In genomic region chr2:157118556-157118955, GRCm38 (mm10) we compare ENCODE assay signal across 24 mouse cellular contexts. TPM values are rescaled to one million over a fixed set of nuclear protein-coding genes. Genes with fewer than 3 reads are reported as not detected.
"Had no signal": no experiment of that assay in that cellular context is flagged by ENCODE, and none has a peak within 500 bp of the region (broad histone marks: within the 10 kb centered on the region; RNA-seq: fewer than 3 reads in every experiment).

No protein-coding gene starts in this region.

- H3K27me3 ChIP-seq: liver, embryonic 13.5 days; liver, embryonic 15.5 days; lung, embryonic 15.5 days; megakaryocyte, embryonic 14.5 days; midbrain, embryonic 12.5 days; neural tube, embryonic 13.5 days; neural tube, embryonic 15.5 days had no signal

- H3K27ac ChIP-seq: liver, embryonic 13.5 days; liver, embryonic 15.5 days; lung, embryonic 15.5 days; macrophage; midbrain, embryonic 12.5 days; neural tube, embryonic 13.5 days; neural tube, embryonic 15.5 days had no signal

- H3K9ac ChIP-seq: liver, embryonic 13.5 days; liver, embryonic 15.5 days; liver, postnatal 0 days; lung, embryonic 15.5 days; midbrain, embryonic 12.5 days; neural tube, embryonic 13.5 days; neural tube, embryonic 15.5 days had no signal

- ATAC-seq: liver, postnatal 0 days; lung, postnatal 0 days; midbrain, embryonic 16.5 days had no signal

- H3K4me3 ChIP-seq: liver, embryonic 13.5 days; liver, embryonic 15.5 days; lung, embryonic 15.5 days; megakaryocyte, embryonic 14.5 days; midbrain, embryonic 12.5 days; myocyte; neural tube, embryonic 13.5 days; neural tube, embryonic 15.5 days had no signal

- H3K4me2 ChIP-seq: liver, embryonic 13.5 days; liver, embryonic 15.5 days; lung, embryonic 15.5 days; midbrain, embryonic 12.5 days; neural tube, embryonic 13.5 days; neural tube, embryonic 15.5 days had no signal

- H3K9me3 ChIP-seq: liver, embryonic 13.5 days; liver, embryonic 15.5 days; lung, embryonic 15.5 days; megakaryocyte, embryonic 14.5 days; midbrain, embryonic 12.5 days; neural tube, embryonic 13.5 days; neural tube, embryonic 15.5 days had no signal

- H3K4me1 ChIP-seq: liver, embryonic 13.5 days; liver, embryonic 15.5 days; lung, embryonic 15.5 days; midbrain, embryonic 12.5 days; neural tube, embryonic 13.5 days; neural tube, embryonic 15.5 days had no signal

- DNase-seq: liver, embryonic 13.5 days; liver, postnatal 0 days; lung, adult 2 months; lung, postnatal 14 days; lung, postnatal 36 days; midbrain, embryonic 14.5 days; retina, postnatal 1 day; right cerebral cortex, adult 18-20 months; right cerebral cortex, postnatal 25 days; right cerebral cortex, postnatal 4 days had no signal

RNA-seq across cellular contexts. Expression of gene Tldc2, which starts 31.7 kb away (rescaled TPM):
- polyA plus RNA-seq: liver, embryonic 13.5 days; liver, embryonic 15.5 days; liver, postnatal 0 days; lung, adult 2 months; lung, embryonic 15.5 days; lung, postnatal 0 days; macrophage; midbrain, embryonic 12.5 days; midbrain, embryonic 14.5 days; midbrain, embryonic 16.5 days; myocyte; neural tube, embryonic 11.5 days; neural tube, embryonic 13.5 days; neural tube, embryonic 15.5 days; spleen, adult 2 months; testis, adult 2 months; thymus, adult 2 months had no signal
